In genomic region chr6:33551934-33552333, GRCm38 (mm10) we compare ENCODE assay signal across 18 mouse cellular contexts.
DNase-seq lines count a peak whose midpoint lies in the region; ATAC-seq and TF ChIP-seq lines count a peak whose summit lies in the region.
"Had no signal": no experiment of that assay in that cellular context is flagged by ENCODE, and none has a peak within 500 bp of the region (broad histone marks: within the 10 kb centered on the region; RNA-seq: fewer than 3 reads in every experiment).

No protein-coding gene starts in this region.

- no peaks in the 10 kb centered on the region for H3K36me3 ChIP-seq in embryonic facial prominence, embryonic 14.5 days (ENCODE audit: control insufficient read depth, insufficient read depth, low read length)
- no peaks in the 10 kb centered on the region for H3K36me3 ChIP-seq in embryonic facial prominence, embryonic 10.5 days (replicated peaks)
- no peaks in the 10 kb centered on the region for H3K36me3 ChIP-seq in hindbrain, embryonic 11.5 days (ENCODE audit: control insufficient read depth, insufficient read depth, low read length)
- H3K36me3 ChIP-seq in hindbrain, embryonic 10.5 days = no peaks in the 10 kb centered on the region
- no peaks in the 10 kb centered on the region for H3K36me3 ChIP-seq in midbrain, embryonic 14.5 days (ENCODE audit: control insufficient read depth, insufficient read depth, low read length)
- H3K36me3 ChIP-seq in midbrain, embryonic 15.5 days (replicated peaks) = no peaks in the 10 kb centered on the region
- H3K36me3 ChIP-seq: limb, embryonic 12.5 days had no signal

- peaks cover 10% of the 10 kb centered on the region for H3K4me1 ChIP-seq in embryonic facial prominence, embryonic 14.5 days (ENCODE audit: control insufficient read depth, insufficient read depth, low read length)
- H3K4me1 ChIP-seq in embryonic facial prominence, embryonic 10.5 days = 0 out of 2 replicates have a peak, but pooled peaks cover 7% of the 10 kb centered on the region
- H3K4me1 ChIP-seq in hindbrain, embryonic 11.5 days (replicated peaks; ENCODE audit: control insufficient read depth, insufficient read depth, low read length) = no peaks in the 10 kb centered on the region
- H3K4me1 ChIP-seq in hindbrain, embryonic 10.5 days (replicated peaks) = no peaks in the 10 kb centered on the region
- H3K4me1 ChIP-seq in midbrain, embryonic 14.5 days (ENCODE audit: control insufficient read depth, insufficient read depth, low read length) = no peaks in the 10 kb centered on the region
- peaks cover 6% of the 10 kb centered on the region; the same call in 1 of the 2 replicates for H3K4me1 ChIP-seq in midbrain, embryonic 15.5 days

- H3K27me3 ChIP-seq in embryonic facial prominence, embryonic 14.5 days (replicated peaks; ENCODE audit: control insufficient read depth, insufficient read depth, low read length) = no peaks in the 10 kb centered on the region
- no peaks in the 10 kb centered on the region for H3K27me3 ChIP-seq in embryonic facial prominence, embryonic 10.5 days (replicated peaks; ENCODE audit: low read depth, poor library complexity, severe bottlenecking)
- H3K27me3 ChIP-seq in hindbrain, embryonic 11.5 days (ENCODE audit: control insufficient read depth, insufficient read depth, low read length) = no peaks in the 10 kb centered on the region
- no peaks in the 10 kb centered on the region for H3K27me3 ChIP-seq in hindbrain, embryonic 10.5 days (ENCODE audit: insufficient read depth, poor library complexity, severe bottlenecking)
- no peaks in the 10 kb centered on the region for H3K27me3 ChIP-seq in midbrain, embryonic 14.5 days (ENCODE audit: control insufficient read depth, insufficient read depth, low read length)
- H3K27me3 ChIP-seq in midbrain, embryonic 15.5 days (replicated peaks) = no peaks in the 10 kb centered on the region
- H3K27me3 ChIP-seq: limb, embryonic 12.5 days had no signal

- ATAC-seq in embryonic facial prominence, embryonic 14.5 days (ENCODE audit: low read depth) = no peak
- no peak for ATAC-seq in hindbrain, embryonic 11.5 days (ENCODE audit: low FRiP score)
- no peak for ATAC-seq in midbrain, embryonic 14.5 days (ENCODE audit: low FRiP score, low TSS enrichment)
- no peak; the same call in 1 of the 2 replicates for ATAC-seq in midbrain, embryonic 15.5 days (replicated peaks)
- ATAC-seq: CD4-positive, CD25-positive, alpha-beta regulatory T cell, adult 4 months; intestine, postnatal 0 days; lung, postnatal 0 days had no signal

- no peak overlapping the region for H3K27ac ChIP-seq in embryonic facial prominence, embryonic 14.5 days (replicated peaks; ENCODE audit: low read depth, low read length)
- no peak overlapping the region for H3K27ac ChIP-seq in embryonic facial prominence, embryonic 10.5 days (replicated peaks)
- peak overlapping the region; percentile 42; the same call in 1 of the 2 replicates for H3K27ac ChIP-seq in hindbrain, embryonic 11.5 days (ENCODE audit: low read depth, low read length)
- H3K27ac ChIP-seq in hindbrain, embryonic 10.5 days = no peak overlapping the region
- peak overlapping the region; percentile 0; the same call in 1 of the 2 replicates for H3K27ac ChIP-seq in midbrain, embryonic 14.5 days (replicated peaks; ENCODE audit: low read depth, low read length)
- no peak overlapping the region for H3K27ac ChIP-seq in midbrain, embryonic 15.5 days
- H3K27ac ChIP-seq: left cerebral cortex, adult 2 months; limb, embryonic 12.5 days; liver, embryonic 14.5 days had no signal

- WGBS in embryonic facial prominence, embryonic 14.5 days = 44% methylated on average over 4 of the region's 4 CpGs
- 76% methylated on average over 4 of the region's 4 CpGs for WGBS in embryonic facial prominence, embryonic 10.5 days
- 83% methylated on average over 4 of the region's 4 CpGs for WGBS in hindbrain, embryonic 11.5 days
- WGBS in hindbrain, embryonic 10.5 days = 83% methylated on average over 4 of the region's 4 CpGs
- WGBS in midbrain, embryonic 14.5 days = 82% methylated on average over 4 of the region's 4 CpGs
- WGBS in midbrain, embryonic 15.5 days = 82% methylated on average over 4 of the region's 4 CpGs

- H3K9me3 ChIP-seq in embryonic facial prominence, embryonic 14.5 days (ENCODE audit: control insufficient read depth, low read length) = no peaks in the 10 kb centered on the region
- no peaks in the 10 kb centered on the region for H3K9me3 ChIP-seq in embryonic facial prominence, embryonic 10.5 days
- no peaks in the 10 kb centered on the region for H3K9me3 ChIP-seq in hindbrain, embryonic 11.5 days (ENCODE audit: control insufficient read depth, low read length)
- H3K9me3 ChIP-seq in hindbrain, embryonic 10.5 days = no peaks in the 10 kb centered on the region
- no peaks in the 10 kb centered on the region for H3K9me3 ChIP-seq in midbrain, embryonic 14.5 days (ENCODE audit: control insufficient read depth, low read length)
- H3K9me3 ChIP-seq in midbrain, embryonic 15.5 days = no peaks in the 10 kb centered on the region
- H3K9me3 ChIP-seq: G1E; limb, embryonic 12.5 days had no signal

- no peak overlapping the region for H3K4me2 ChIP-seq in embryonic facial prominence, embryonic 14.5 days (ENCODE audit: low read depth, low read length)
- H3K4me2 ChIP-seq in hindbrain, embryonic 11.5 days (replicated peaks; ENCODE audit: low read depth, low read length) = no peak overlapping the region
- H3K4me2 ChIP-seq in midbrain, embryonic 14.5 days (ENCODE audit: low read length) = no peak overlapping the region
- H3K4me2 ChIP-seq in midbrain, embryonic 15.5 days = no peak overlapping the region
- H3K4me2 ChIP-seq: limb, embryonic 12.5 days had no signal

- no peak overlapping the region for H3K4me3 ChIP-seq in embryonic facial prominence, embryonic 14.5 days (ENCODE audit: low read depth, low read length)
- no peak overlapping the region for H3K4me3 ChIP-seq in embryonic facial prominence, embryonic 10.5 days
- no peak overlapping the region for H3K4me3 ChIP-seq in hindbrain, embryonic 11.5 days (ENCODE audit: low read depth, low read length)
- no peak overlapping the region for H3K4me3 ChIP-seq in hindbrain, embryonic 10.5 days
- no peak overlapping the region for H3K4me3 ChIP-seq in midbrain, embryonic 14.5 days (replicated peaks; ENCODE audit: low read depth, low read length)
- no peak overlapping the region for H3K4me3 ChIP-seq in midbrain, embryonic 15.5 days
- H3K4me3 ChIP-seq: left cerebral cortex, adult 2 months; limb, embryonic 12.5 days had no signal

- DNase-seq in embryonic facial prominence, embryonic 14.5 days (ENCODE audit: low spot score) = peak; percentile 52
- no peak for DNase-seq in embryonic facial prominence, embryonic 10.5 days (ENCODE audit: low spot score)
- DNase-seq in hindbrain, embryonic 11.5 days (ENCODE audit: low spot score) = no peak
- DNase-seq in hindbrain, embryonic 10.5 days (ENCODE audit: low spot score) = no peak
- DNase-seq in midbrain, embryonic 14.5 days = no peak
- DNase-seq in brain, embryonic 14.5 days (ENCODE audit: low read depth) = peak; percentile 40
- DNase-seq in urinary bladder, postnatal 25 days (ENCODE audit: low spot score) = no peak
- DNase-seq: heart, postnatal 4 days; kidney, postnatal 10 days; right cerebral cortex, postnatal 4 days had no signal

- no peak for TF ChIP-seq CTCF in brain, embryonic 14.5 days (IDR thresholded peaks at IDR 0.05; ENCODE audit: borderline replicate concordance, extremely low read depth, insufficient read depth, insufficient read length)

- TF ChIP-seq POLR2A in brain, embryonic 14.5 days (IDR thresholded peaks at IDR 0.05; ENCODE audit: borderline replicate concordance, extremely low read depth, insufficient read depth, insufficient read length, poor library complexity, severe bottlenecking) = no peak

- H3K9ac ChIP-seq in embryonic facial prominence, embryonic 14.5 days (ENCODE audit: low read depth, low read length) = no peak overlapping the region
- H3K9ac ChIP-seq in hindbrain, embryonic 11.5 days (ENCODE audit: low read depth, low read length) = no peak overlapping the region
- no peak overlapping the region for H3K9ac ChIP-seq in midbrain, embryonic 14.5 days (replicated peaks; ENCODE audit: low read length)
- H3K9ac ChIP-seq in midbrain, embryonic 15.5 days = no peak overlapping the region
- H3K9ac ChIP-seq: limb, embryonic 12.5 days; liver, embryonic 14.5 days had no signal

Comparison
In these comparisons a context has a peak if more than half of its experiments do, and no peak if none do; other contexts are left out.
1. DNase-seq: peak in embryonic facial prominence, embryonic 14.5 days (single experiment) and brain, embryonic 14.5 days (single experiment); none in embryonic facial prominence, embryonic 10.5 days (single experiment), hindbrain, embryonic 11.5 days (single experiment), hindbrain, embryonic 10.5 days (single experiment), midbrain, embryonic 14.5 days (single experiment) and urinary bladder, postnatal 25 days (single experiment).
2. H3K27ac ChIP-seq: peak in hindbrain, embryonic 11.5 days (single experiment) and midbrain, embryonic 14.5 days (single experiment); none in embryonic facial prominence, embryonic 14.5 days (single experiment), embryonic facial prominence, embryonic 10.5 days (single experiment), hindbrain, embryonic 10.5 days (single experiment) and midbrain, embryonic 15.5 days (single experiment).